Mouse (Mus musculus): ENCODE results near the gene Pctp. TPM values are rescaled to one million over a fixed set of nuclear protein-coding genes. Genes with fewer than 3 reads are reported as not detected.

Gene Pctp
- total RNA-seq, 2 experiments from 2014 or later, result 3.4 to 3.8 TPM

GRCm38 (mm10) chr11:90013657-90014056 lies 11.0 kb upstream of the Pctp start:
- no peak for DNase-seq (ENCODE audit: low spot score)

GRCm38 (mm10) chr11:90007791-90008531 lies 5.3 kb upstream of the Pctp start:
- no peak for DNase-seq (ENCODE audit: low spot score)

GRCm38 (mm10) chr11:90006111-90006510 lies 3.4 kb upstream of the Pctp start:
- DNase-seq (ENCODE audit: low spot score), result no peak

- DNase-seq (ENCODE audit: low spot score), result no peak
Measured at GRCm38 (mm10) chr11:90003386-90003785, 692 bp upstream of the Pctp start.

GRCm38 (mm10) chr11:90002987-90003348 lies 274 bp upstream of the Pctp start:
- DNase-seq (ENCODE audit: low spot score), result no peak

- no peak for DNase-seq (ENCODE audit: low spot score)
Measured at GRCm38 (mm10) chr11:90001396-90002230, 1.1 kb downstream of the Pctp start.

- no peak for DNase-seq (ENCODE audit: low spot score)
Measured at GRCm38 (mm10) chr11:90000666-90001065, 2.0 kb downstream of the Pctp start.

- no peak for DNase-seq (ENCODE audit: low spot score)
Measured at GRCm38 (mm10) chr11:89998996-89999770, 3.5 kb downstream of the Pctp start.

- DNase-seq (ENCODE audit: low spot score), result no peak
Measured at GRCm38 (mm10) chr11:89996856-89997255, 5.8 kb downstream of the Pctp start.

- DNase-seq (ENCODE audit: low spot score), result no peak
Measured at GRCm38 (mm10) chr11:89996406-89996805, 6.3 kb downstream of the Pctp start.

GRCm38 (mm10) chr11:89995596-89995995 lies 7.1 kb downstream of the Pctp start:
- DNase-seq (ENCODE audit: low spot score), result no peak

GRCm38 (mm10) chr11:89994706-89995105 lies 8.0 kb downstream of the Pctp start:
- no peak for DNase-seq (ENCODE audit: low spot score)

GRCm38 (mm10) chr11:89991661-89992060 lies 11.0 kb downstream of the Pctp start:
- no peak for DNase-seq (ENCODE audit: low spot score)

- DNase-seq (ENCODE audit: low spot score), result peak; percentile 77
Measured at GRCm38 (mm10) chr11:89988936-89989589, 13.6 kb downstream of the Pctp start.

GRCm38 (mm10) chr11:89986516-89986915 lies 16.2 kb downstream of the Pctp start:
- DNase-seq (ENCODE audit: low spot score), result no peak

GRCm38 (mm10) chr11:89985200-89986187 lies 17.2 kb downstream of the Pctp start:
- DNase-seq (ENCODE audit: low spot score), result no peak

GRCm38 (mm10) chr11:89984436-89984835 lies 18.3 kb downstream of the Pctp start:
- no peak for DNase-seq (ENCODE audit: low spot score)

GRCm38 (mm10) chr11:89982918-89983317 lies 19.8 kb downstream of the Pctp start:
- no peak for DNase-seq (ENCODE audit: low spot score)

- DNase-seq (ENCODE audit: low spot score), result no peak
Measured at GRCm38 (mm10) chr11:89980106-89980505, 22.6 kb downstream of the Pctp start.

Data from gastrocnemius, adult 18-20 months (tissue).